Mouse (Mus musculus): ENCODE measurements at regions not wholly inside any gene's neighbourhood (a gene's known extent, or its start where the extent isn't known, plus 50 kb on each side); places are given as distances from the start of the nearest gene placed in this dataset.

DNA sequence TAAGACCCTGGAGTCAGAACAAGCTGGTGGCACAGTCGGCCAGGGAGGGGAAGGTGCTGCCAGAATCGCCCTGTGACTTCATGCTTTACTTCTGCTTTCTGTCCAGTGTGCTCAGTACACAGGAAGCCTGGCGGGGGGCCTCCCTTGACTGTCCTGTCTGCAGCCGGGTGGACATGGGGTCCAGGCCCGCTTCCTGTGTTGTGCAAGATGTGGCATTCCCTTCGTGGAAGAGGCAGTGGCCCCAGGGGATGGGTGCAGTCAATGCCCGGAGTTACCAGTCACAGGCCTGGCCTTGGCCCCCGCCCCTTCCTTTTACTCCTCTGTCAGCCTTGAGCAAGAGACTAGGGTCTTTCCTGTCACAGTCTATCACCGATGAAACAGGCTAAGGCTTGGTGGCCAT, 64.3 kb upstream of the Tmem189 start:
- ATAC-seq: peak; percentile 16; the same call in 1 of the 2 replicates
- no peaks in the 10 kb centered on the region for H3K27me3 ChIP-seq (replicated peaks)
- 72% methylated on average over 9 of the region's 9 CpGs for whole genome bisulfite sequencing
- no peak overlapping the region for H3K27ac ChIP-seq
- H3K9ac ChIP-seq: no peak overlapping the region
- no peaks in the 10 kb centered on the region for H3K36me3 ChIP-seq
- H3K4me3 ChIP-seq (replicated peaks): no peak overlapping the region
- no peak overlapping the region for H3K4me2 ChIP-seq (replicated peaks)
- no peaks in the 10 kb centered on the region for H3K9me3 ChIP-seq
- 0 out of 2 replicates have a peak, but pooled peaks cover 8% of the 10 kb centered on the region for H3K4me1 ChIP-seq (replicated peaks)

DNA sequence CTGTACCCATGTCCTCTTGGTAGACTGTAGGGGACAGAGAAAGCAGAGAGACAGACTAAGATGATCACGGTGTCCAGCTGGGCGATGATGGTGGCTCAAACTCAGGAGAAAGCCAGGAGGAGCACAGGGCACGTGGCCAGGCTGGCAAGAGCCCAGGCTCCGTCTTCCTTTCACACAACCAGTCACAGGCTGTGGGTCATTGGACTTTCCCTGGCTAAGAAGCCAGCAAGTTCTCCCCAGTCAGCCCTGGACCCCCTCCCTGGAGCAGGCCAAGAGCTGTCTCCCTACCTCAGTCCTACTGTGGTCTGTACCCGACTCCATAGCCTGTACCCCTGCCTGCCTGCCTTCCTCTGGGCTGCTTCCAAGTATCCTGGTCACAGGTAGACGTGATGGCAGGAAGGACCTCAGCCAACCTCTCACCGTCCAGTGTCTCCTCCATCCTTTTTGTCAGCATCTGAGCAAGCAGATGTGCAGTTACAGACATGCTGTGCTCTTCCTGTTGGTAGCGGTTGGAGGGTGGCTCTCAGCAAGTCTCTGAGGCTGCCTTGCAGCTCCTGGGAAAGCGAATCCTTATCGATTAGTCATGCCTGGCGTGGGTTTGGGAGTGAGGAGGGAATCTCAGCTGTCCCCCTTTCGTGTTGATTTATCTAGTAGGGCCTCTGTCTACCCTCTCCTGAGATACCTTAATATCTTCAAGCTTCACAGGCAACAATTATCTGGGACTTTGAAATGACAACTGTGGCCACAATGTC, 63.4 kb upstream of the Tmem189 start:
- no peak for ATAC-seq
- no peak overlapping the region for H3K4me2 ChIP-seq (replicated peaks)
- no peak overlapping the region for H3K27ac ChIP-seq
- no peaks in the 10 kb centered on the region for H3K27me3 ChIP-seq (replicated peaks)
- H3K4me3 ChIP-seq (replicated peaks): no peak overlapping the region
- no peak overlapping the region for H3K9ac ChIP-seq
- 72% methylated on average over 12 of the region's 12 CpGs for WGBS
- H3K4me1 ChIP-seq (replicated peaks): peaks cover 11% of the 10 kb centered on the region
- no peaks in the 10 kb centered on the region for H3K9me3 ChIP-seq
- H3K36me3 ChIP-seq: no peaks in the 10 kb centered on the region

DNA sequence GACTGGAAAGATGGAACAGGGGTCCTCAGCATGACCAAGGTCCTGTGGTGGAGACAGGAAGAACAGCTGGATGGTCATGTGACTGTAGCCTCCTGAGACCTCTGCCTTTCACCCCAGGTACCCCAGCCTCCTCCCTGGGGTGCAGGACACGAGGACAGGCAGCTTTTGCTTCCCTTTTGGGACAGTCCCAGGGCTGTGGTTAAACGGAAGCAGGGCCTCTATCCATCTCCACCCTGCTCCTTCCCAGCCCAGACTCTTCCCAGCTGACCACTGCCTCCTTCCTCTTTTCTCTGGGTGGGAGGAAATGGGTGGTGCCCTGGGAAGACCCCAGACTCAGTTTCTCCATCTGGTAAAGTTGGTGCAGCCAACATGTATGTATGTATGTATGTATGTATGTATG, 62.0 kb upstream of the Tmem189 start:
- Histone ChIP-seq H3K27me3 (replicated peaks) (no peaks in the 10 kb centered on the region), H3K9ac (no peak overlapping the region), H3K9me3 (no peaks in the 10 kb centered on the region), H3K4me3 (replicated peaks) (no peak overlapping the region), H3K4me1 (replicated peaks) (peaks cover 16% of the 10 kb centered on the region), H3K4me2 (replicated peaks) (no peak overlapping the region), H3K27ac (no peak overlapping the region), H3K36me3 (no peaks in the 10 kb centered on the region)
- ATAC-seq: no peak
- 66% methylated on average over 2 of the region's 2 CpGs for WGBS

DNA sequence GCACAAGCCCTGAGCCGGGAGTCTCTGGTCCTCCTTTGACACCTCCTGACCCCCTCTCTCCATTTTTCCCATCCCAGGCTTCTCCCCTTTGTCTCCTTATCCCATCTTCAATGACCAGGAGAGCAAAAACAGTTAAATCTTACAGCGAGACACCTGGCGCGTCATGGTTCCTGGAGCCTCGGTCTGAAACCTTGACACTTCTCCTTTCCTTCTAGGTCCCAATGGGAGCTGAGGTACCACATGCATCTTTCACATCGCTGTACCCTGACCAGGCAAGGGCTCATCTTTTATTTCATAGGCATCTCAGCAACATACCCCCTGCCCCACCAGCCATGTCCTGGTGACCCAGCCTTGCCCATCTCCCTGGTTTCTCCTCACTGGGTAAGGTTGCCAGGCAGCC, 58.7 kb upstream of the Tmem189 start:
- ATAC-seq: no peak
- H3K36me3 ChIP-seq: no peaks in the 10 kb centered on the region
- H3K4me3 ChIP-seq (replicated peaks): no peak overlapping the region
- no peaks in the 10 kb centered on the region for H3K9me3 ChIP-seq
- H3K4me1 ChIP-seq (replicated peaks): peaks cover 36% of the 10 kb centered on the region
- no peaks in the 10 kb centered on the region for H3K27me3 ChIP-seq (replicated peaks)
- no peak overlapping the region for H3K27ac ChIP-seq
- no peak overlapping the region for H3K9ac ChIP-seq
- WGBS: 90% methylated on average over 6 of the region's 6 CpGs
- H3K4me2 ChIP-seq (replicated peaks): no peak overlapping the region

DNA sequence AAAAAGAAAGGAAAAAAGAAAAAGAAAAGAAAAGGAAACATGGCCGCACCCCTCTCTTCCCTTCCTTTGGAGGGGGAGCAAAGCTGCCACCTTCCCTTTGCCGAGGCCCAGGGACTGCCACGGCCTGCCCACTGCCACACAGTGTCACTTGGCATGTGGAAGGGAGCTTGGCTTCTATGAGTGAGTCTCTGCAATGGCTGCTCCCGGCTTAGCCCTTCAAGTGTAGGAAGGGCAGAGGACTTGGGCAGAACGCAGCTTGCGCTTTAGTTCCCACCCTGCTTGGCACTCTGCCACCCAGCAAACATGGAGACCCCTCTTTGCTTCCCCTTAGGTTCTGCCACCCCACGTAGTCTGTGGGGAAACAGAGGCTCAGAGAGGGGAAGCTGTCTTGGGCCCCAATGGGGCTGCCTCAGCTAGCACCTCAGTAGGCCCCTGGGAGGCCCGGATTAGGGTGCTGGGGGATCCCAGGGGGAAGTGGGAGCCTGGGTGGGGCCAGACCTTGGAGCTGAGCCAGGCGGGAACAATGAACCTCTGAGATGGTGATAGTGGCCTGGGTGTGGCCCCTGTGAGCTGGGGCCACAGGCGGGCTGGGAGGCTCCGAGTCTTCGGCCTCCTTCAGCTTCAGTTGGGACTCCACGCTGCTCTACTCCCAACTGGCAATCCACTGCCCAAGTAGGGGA, 57.7 kb upstream of the Tmem189 start:
- 53% methylated on average over 13 of the region's 13 CpGs for WGBS
- H3K36me3 ChIP-seq: no peaks in the 10 kb centered on the region
- H3K9ac ChIP-seq: peak overlapping the region; percentile 14
- peak; percentile 94 for ATAC-seq
- H3K4me1 ChIP-seq (replicated peaks): peaks cover 36% of the 10 kb centered on the region
- H3K4me3 ChIP-seq (replicated peaks): no peak overlapping the region
- H3K4me2 ChIP-seq (replicated peaks): no peak overlapping the region; the same call in 1 of the 2 replicates
- no peaks in the 10 kb centered on the region for H3K9me3 ChIP-seq
- H3K27me3 ChIP-seq (replicated peaks): no peaks in the 10 kb centered on the region
- peak overlapping the region; percentile 81 for H3K27ac ChIP-seq

DNA sequence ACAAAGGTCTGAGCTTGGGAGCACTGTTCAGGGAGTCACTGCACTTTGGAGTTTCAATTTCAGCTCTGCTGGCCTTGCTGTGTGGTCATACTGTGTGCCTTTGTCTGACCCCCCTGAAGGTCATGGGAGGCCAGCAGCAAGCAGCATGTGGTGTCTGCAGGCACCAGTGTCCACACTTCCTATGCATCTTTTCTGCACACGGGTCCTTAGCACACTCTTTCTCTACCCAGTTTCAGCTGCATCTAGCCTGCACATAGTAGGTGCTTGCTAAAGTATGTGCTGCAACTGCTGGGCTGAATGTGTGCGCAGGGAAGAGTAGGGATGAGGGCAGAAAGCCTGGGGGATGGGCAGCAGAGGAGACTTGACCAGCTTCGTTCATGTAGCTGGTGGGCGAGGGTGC, 56.7 kb upstream of the Tmem189 start:
- Histone ChIP-seq H3K27ac (peak overlapping the region; percentile 56; the same call in 1 of the 2 replicates), H3K9me3 (no peaks in the 10 kb centered on the region), H3K36me3 (no peaks in the 10 kb centered on the region), H3K4me1 (replicated peaks) (peaks cover 36% of the 10 kb centered on the region), H3K9ac (no peak overlapping the region), H3K4me2 (replicated peaks) (no peak overlapping the region), H3K4me3 (replicated peaks) (no peak overlapping the region), H3K27me3 (replicated peaks) (no peaks in the 10 kb centered on the region)
- ATAC-seq: no peak
- 91% methylated on average over 4 of the region's 4 CpGs for WGBS

DNA sequence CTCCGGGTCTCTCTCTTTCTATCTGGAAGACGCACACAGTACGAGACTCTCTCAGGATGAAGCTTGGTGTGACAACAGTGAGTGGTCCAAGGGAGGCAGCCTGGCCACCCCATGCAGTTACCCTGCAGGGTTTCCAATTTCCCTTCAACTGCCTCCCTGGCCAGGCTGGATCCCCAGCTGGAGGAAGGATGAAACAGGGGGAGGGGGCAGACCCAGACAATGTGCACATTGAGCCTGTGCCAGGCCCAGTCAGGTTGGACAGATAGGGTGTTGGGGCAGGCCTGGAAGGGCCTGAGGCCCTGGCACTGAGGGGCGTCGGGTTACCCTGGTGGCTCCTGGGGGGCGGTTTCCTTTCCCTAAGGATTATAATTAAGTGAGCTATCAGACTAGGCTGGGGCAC, 55.8 kb upstream of the Tmem189 start:
- no peak overlapping the region for H3K27ac ChIP-seq
- no peak overlapping the region for H3K9ac ChIP-seq
- WGBS: 74% methylated on average over 6 of the region's 6 CpGs
- no peak for ATAC-seq
- H3K9me3 ChIP-seq: no peaks in the 10 kb centered on the region
- H3K36me3 ChIP-seq: no peaks in the 10 kb centered on the region
- no peak overlapping the region for H3K4me3 ChIP-seq (replicated peaks)
- no peak overlapping the region for H3K4me2 ChIP-seq (replicated peaks)
- H3K27me3 ChIP-seq (replicated peaks): no peaks in the 10 kb centered on the region
- peaks cover 37% of the 10 kb centered on the region for H3K4me1 ChIP-seq (replicated peaks)

DNA sequence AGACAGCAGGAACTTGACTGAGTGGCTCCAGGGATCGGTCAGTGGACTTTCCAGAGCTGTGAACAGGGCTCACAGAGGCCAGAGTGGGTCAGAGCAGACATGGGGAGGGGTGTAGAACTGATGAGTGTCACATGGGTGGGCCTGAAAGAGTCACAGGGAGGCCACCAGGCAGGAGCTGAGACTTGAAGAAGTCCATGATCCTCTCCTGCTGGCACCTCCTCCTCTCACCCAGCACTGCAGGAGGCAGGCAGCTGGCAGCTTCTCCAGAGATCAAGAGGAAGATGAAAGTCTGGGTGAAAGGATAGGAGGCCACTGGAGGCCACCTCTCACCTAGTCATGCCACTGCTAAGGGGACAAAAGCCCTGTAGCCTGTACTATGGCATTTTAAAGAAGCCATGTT, 54.5 kb upstream of the Tmem189 start:
- ATAC-seq: no peak
- WGBS: 68% methylated on average over 1 of the region's 1 CpGs
- Histone ChIP-seq H3K36me3 (no peaks in the 10 kb centered on the region), H3K4me1 (replicated peaks) (peaks cover 41% of the 10 kb centered on the region), H3K27ac (no peak overlapping the region), H3K4me3 (replicated peaks) (no peak overlapping the region), H3K9ac (no peak overlapping the region), H3K27me3 (replicated peaks) (no peaks in the 10 kb centered on the region), H3K9me3 (no peaks in the 10 kb centered on the region), H3K4me2 (replicated peaks) (no peak overlapping the region)

DNA sequence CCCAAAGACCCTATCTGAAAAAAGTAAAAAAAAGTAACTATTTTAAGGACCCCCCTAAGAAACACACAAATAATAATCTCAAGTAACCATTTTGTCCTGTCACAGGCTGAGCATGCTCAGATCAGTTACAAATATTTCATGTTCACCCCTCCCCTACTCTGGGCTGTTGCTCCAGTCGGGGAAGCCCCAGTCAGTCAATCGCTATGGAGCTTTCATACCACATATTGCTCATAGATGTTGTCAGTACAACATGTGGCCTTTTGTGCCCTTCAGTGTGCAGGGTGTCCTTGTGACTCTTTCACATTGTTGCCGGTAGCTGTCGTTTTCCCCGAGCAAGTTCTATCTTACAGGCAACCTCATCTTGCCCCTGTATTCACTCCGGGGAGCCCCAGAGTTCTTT, 52.9 kb upstream of the Tmem189 start:
- 75% methylated on average over 6 of the region's 6 CpGs for WGBS
- Histone ChIP-seq H3K27me3 (replicated peaks) (no peaks in the 10 kb centered on the region), H3K27ac (no peak overlapping the region), H3K4me3 (replicated peaks) (no peak overlapping the region), H3K4me1 (replicated peaks) (peaks cover 38% of the 10 kb centered on the region), H3K36me3 (no peaks in the 10 kb centered on the region), H3K9me3 (no peaks in the 10 kb centered on the region), H3K9ac (no peak overlapping the region), H3K4me2 (replicated peaks) (no peak overlapping the region)
- no peak for ATAC-seq

DNA sequence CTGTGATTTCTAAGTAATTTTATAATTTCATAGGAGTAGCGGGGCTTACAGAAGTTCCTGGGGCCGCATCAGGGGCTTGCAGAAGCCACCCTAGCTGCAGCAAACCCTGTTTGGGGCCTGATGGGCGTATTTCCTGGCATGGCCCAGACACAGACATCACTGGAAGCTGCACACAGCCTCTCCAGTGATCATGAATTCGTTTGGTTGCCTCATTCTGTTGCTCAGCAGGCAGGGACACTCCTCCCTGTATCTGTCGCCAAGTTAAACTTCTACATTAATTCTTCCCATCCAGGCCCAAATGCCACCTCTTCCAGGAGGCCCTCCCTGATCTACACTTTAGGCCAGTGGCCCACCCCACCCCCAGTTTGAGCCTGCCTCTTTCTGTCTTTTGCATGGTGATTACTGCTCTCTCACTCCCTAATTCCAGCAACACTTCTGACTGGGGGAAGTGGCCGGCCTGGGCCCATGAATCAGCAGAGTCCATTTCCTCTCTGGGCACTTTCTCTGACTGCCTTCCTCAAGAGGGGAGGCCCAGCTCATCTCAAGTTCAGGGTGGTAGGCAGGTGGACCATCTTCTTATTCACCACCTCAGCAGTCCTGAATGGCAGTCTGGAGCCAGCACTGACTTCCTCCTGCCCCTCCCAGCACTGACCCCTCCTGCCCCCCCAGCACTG, 51.0 kb upstream of the Tmem189 start:
- no peaks in the 10 kb centered on the region for H3K9me3 ChIP-seq
- H3K36me3 ChIP-seq: no peaks in the 10 kb centered on the region
- 53% methylated on average over 6 of the region's 6 CpGs for WGBS
- no peak overlapping the region for H3K4me3 ChIP-seq (replicated peaks)
- no peak for ATAC-seq
- no peaks in the 10 kb centered on the region for H3K27me3 ChIP-seq (replicated peaks)
- H3K4me1 ChIP-seq (replicated peaks): peaks cover 21% of the 10 kb centered on the region
- no peak overlapping the region for H3K4me2 ChIP-seq (replicated peaks)
- peak overlapping the region; percentile 60; the same call in 1 of the 2 replicates for H3K27ac ChIP-seq
- H3K9ac ChIP-seq: no peak overlapping the region
